ENCODE assay signal across 13 mouse cellular contexts in genomic region chr5:107144263-107144843, GRCm38 (mm10).
DNase-seq lines count a peak whose midpoint lies in the region; ATAC-seq and TF ChIP-seq lines count a peak whose summit lies in the region.
"Had no signal": no experiment of that assay in that cellular context is flagged by ENCODE, and none has a peak within 500 bp of the region (broad histone marks: within the 10 kb centered on the region; RNA-seq: fewer than 3 reads in every experiment).

No protein-coding gene starts in this region.

- intact Hi-C loops in gastrocnemius, adult 2 months (cut with DNase I) = no loop called here
- intact Hi-C loops in gastrocnemius, postnatal 14 days (cut with DNase I; ENCODE audit: low total_unique reads) = no loop called here

- H3K9me3 ChIP-seq in liver, embryonic 13.5 days (replicated peaks) = no peaks in the 10 kb centered on the region
- H3K9me3 ChIP-seq in liver, postnatal 0 days (ENCODE audit: low read length) = no peaks in the 10 kb centered on the region
- H3K9me3 ChIP-seq in midbrain, postnatal 0 days (ENCODE audit: low read length) = no peaks in the 10 kb centered on the region
- H3K9me3 ChIP-seq: embryonic facial prominence, embryonic 12.5 days had no signal

- no peak for DNase-seq in gastrocnemius, adult 2 months
- DNase-seq in gastrocnemius, postnatal 14 days = no peak
- DNase-seq in liver, embryonic 13.5 days = no peak
- DNase-seq in liver, postnatal 0 days = no peak
- DNase-seq in layer of hippocampus, postnatal 14 days (ENCODE audit: low spot score in 2 of 2) = peak; percentile 24 to 34
- peak; percentile 48 for DNase-seq in midbrain, postnatal 0 days (ENCODE audit: low spot score)
- DNase-seq: cerebellum, adult 9-10 months; kidney, postnatal 10 days; lung, adult 2 months; right cerebral cortex, postnatal 25 days had no signal

- no peak overlapping the region for H3K9ac ChIP-seq in liver, embryonic 13.5 days
- H3K9ac ChIP-seq in liver, postnatal 0 days (replicated peaks) = no peak overlapping the region
- no peak overlapping the region for H3K9ac ChIP-seq in midbrain, postnatal 0 days (replicated peaks; ENCODE audit: low read length, poor library complexity, severe bottlenecking)
- H3K9ac ChIP-seq: embryonic facial prominence, embryonic 12.5 days had no signal

- 76% methylated on average over 9 of the region's 9 CpGs for WGBS in liver, embryonic 13.5 days (ENCODE audit: insufficient replicate concordance)
- 76% methylated on average over 9 of the region's 9 CpGs for WGBS in liver, postnatal 0 days (ENCODE audit: insufficient replicate concordance)
- WGBS in midbrain, postnatal 0 days = 18% methylated on average over 9 of the region's 9 CpGs

- peaks cover 14% of the 10 kb centered on the region for H3K36me3 ChIP-seq in liver, embryonic 13.5 days
- H3K36me3 ChIP-seq in liver, postnatal 0 days (replicated peaks; ENCODE audit: insufficient read depth, low read length) = no peaks in the 10 kb centered on the region
- H3K36me3 ChIP-seq in midbrain, postnatal 0 days (ENCODE audit: insufficient read depth, low read length) = no peaks in the 10 kb centered on the region

- H3K27ac ChIP-seq in gastrocnemius, adult 2 months = peak overlapping the region; percentile 74
- peak overlapping the region; percentile 65 for H3K27ac ChIP-seq in liver, embryonic 13.5 days
- no peak overlapping the region for H3K27ac ChIP-seq in liver, postnatal 0 days (ENCODE audit: low read depth)
- H3K27ac ChIP-seq in midbrain, postnatal 0 days (ENCODE audit: low read depth, low read length) = no peak overlapping the region
- H3K27ac ChIP-seq: embryonic facial prominence, embryonic 12.5 days had no signal

- no peak for ATAC-seq in liver, embryonic 13.5 days (ENCODE audit: low read depth)
- ATAC-seq in liver, postnatal 0 days = no peak
- 0 out of 2 replicates have a peak, but pooled peaks have one; percentile 23 for ATAC-seq in midbrain, postnatal 0 days (ENCODE audit: low FRiP score)
- no peak for ATAC-seq in granulocyte monocyte progenitor cell, adult 5-6 weeks (replicated peaks; ENCODE audit: poor library complexity, severe bottlenecking)

- H3K4me3 ChIP-seq in gastrocnemius, adult 2 months = no peak overlapping the region
- H3K4me3 ChIP-seq in liver, embryonic 13.5 days (replicated peaks) = no peak overlapping the region
- no peak overlapping the region for H3K4me3 ChIP-seq in liver, postnatal 0 days (ENCODE audit: low read depth, low read length)
- no peak overlapping the region for H3K4me3 ChIP-seq in midbrain, postnatal 0 days (ENCODE audit: low read depth, low read length)
- H3K4me3 ChIP-seq: embryonic facial prominence, embryonic 12.5 days had no signal

- TF ChIP-seq CTCF in gastrocnemius, adult 2 months (IDR thresholded peaks at IDR 0.05) = no peak
- TF ChIP-seq CTCF in liver, postnatal 0 days (IDR thresholded peaks at IDR 0.05; ENCODE audit: low read depth) = no peak
- no peak for TF ChIP-seq CTCF in midbrain, postnatal 0 days (IDR thresholded peaks at IDR 0.05)

- no peak for TF ChIP-seq EP300 in liver, postnatal 0 days (IDR thresholded peaks at IDR 0.05; ENCODE audit: low read depth)

- H3K4me1 ChIP-seq in liver, embryonic 13.5 days (replicated peaks) = peaks cover 60% of the 10 kb centered on the region
- H3K4me1 ChIP-seq in liver, postnatal 0 days (ENCODE audit: insufficient read depth) = peaks cover 17% of the 10 kb centered on the region
- no peaks in the 10 kb centered on the region for H3K4me1 ChIP-seq in midbrain, postnatal 0 days (ENCODE audit: insufficient read depth, low read length)

- H3K4me2 ChIP-seq in liver, embryonic 13.5 days = no peak overlapping the region
- H3K4me2 ChIP-seq in liver, postnatal 0 days (ENCODE audit: low read depth, low read length) = no peak overlapping the region
- H3K4me2 ChIP-seq in midbrain, postnatal 0 days (ENCODE audit: low read depth, low read length, poor library complexity, severe bottlenecking) = no peak overlapping the region
- H3K4me2 ChIP-seq: embryonic facial prominence, embryonic 12.5 days; heart, embryonic 11.5 days had no signal

- H3K27me3 ChIP-seq in liver, embryonic 13.5 days = no peaks in the 10 kb centered on the region
- H3K27me3 ChIP-seq in liver, postnatal 0 days (ENCODE audit: insufficient read depth, low read length) = no peaks in the 10 kb centered on the region
- no peaks in the 10 kb centered on the region for H3K27me3 ChIP-seq in midbrain, postnatal 0 days (ENCODE audit: insufficient read depth, low read length)
- H3K27me3 ChIP-seq: embryonic facial prominence, embryonic 12.5 days had no signal

Comparison
In these comparisons a context has a peak if more than half of its experiments do, and no peak if none do; other contexts are left out.
1. H3K27ac ChIP-seq: peak in gastrocnemius, adult 2 months (single experiment) and liver, embryonic 13.5 days (single experiment); none in liver, postnatal 0 days (single experiment) and midbrain, postnatal 0 days (single experiment).
2. DNase-seq: peak in layer of hippocampus, postnatal 14 days (2 of 2) and midbrain, postnatal 0 days (single experiment); none in gastrocnemius, adult 2 months (single experiment), gastrocnemius, postnatal 14 days (single experiment), liver, embryonic 13.5 days (single experiment) and liver, postnatal 0 days (single experiment).